Mouse (Mus musculus): Measurements from ENCODE around the gene Resp18. TPM values are rescaled to one million over a fixed set of nuclear protein-coding genes. Genes with fewer than 3 reads are reported as not detected.
A peak's percentile ranks its signal among the peaks of the same experiment; 100 is the strongest.

Gene Resp18
- total RNA-seq, 2 experiments from 2014 or later, result not detected

GRCm38 (mm10) chr1:75283017-75283416 lies 4.8 kb upstream of the Resp18 start:
- no peak for ATAC-seq (replicated peaks; ENCODE audit: low FRiP score, poor library complexity, severe bottlenecking)

- no peak for ATAC-seq (replicated peaks; ENCODE audit: low FRiP score, poor library complexity, severe bottlenecking)
These were observed 723 bp downstream of the Resp18 start for GRCm38 (mm10) chr1:75277195-75278188.

- ATAC-seq (replicated peaks; ENCODE audit: low FRiP score, poor library complexity, severe bottlenecking), result no peak
These were observed 13.9 kb downstream of the Resp18 start, which contains the start of gene Ptprn for GRCm38 (mm10) chr1:75264091-75264880. Ptprn (minus strand) TSS chr1:75264502.

- ATAC-seq (replicated peaks; ENCODE audit: low FRiP score, poor library complexity, severe bottlenecking), result no peak
These were observed 15.0 kb downstream of the Resp18 start for GRCm38 (mm10) chr1:75262969-75263951.

GRCm38 (mm10) chr1:75261278-75261677 lies 16.9 kb downstream of the Resp18 start:
- ATAC-seq (replicated peaks; ENCODE audit: low FRiP score, poor library complexity, severe bottlenecking), result no peak

GRCm38 (mm10) chr1:75255516-75256046 lies 22.6 kb downstream of the Resp18 start:
- no peak for ATAC-seq (replicated peaks; ENCODE audit: low FRiP score, poor library complexity, severe bottlenecking)

- ATAC-seq (replicated peaks; ENCODE audit: low FRiP score, poor library complexity, severe bottlenecking), result no peak
These were observed 23.6 kb downstream of the Resp18 start for GRCm38 (mm10) chr1:75254625-75255013.

GRCm38 (mm10) chr1:75253849-75254624 lies 24.2 kb downstream of the Resp18 start:
- peak; percentile 60 for ATAC-seq (replicated peaks; ENCODE audit: low FRiP score, poor library complexity, severe bottlenecking)

GRCm38 (mm10) chr1:75253029-75253428 lies 25.2 kb downstream of the Resp18 start:
- ATAC-seq (replicated peaks; ENCODE audit: low FRiP score, poor library complexity, severe bottlenecking), result no peak

GRCm38 (mm10) chr1:75252308-75252707 lies 25.9 kb downstream of the Resp18 start:
- no peak for ATAC-seq (replicated peaks; ENCODE audit: low FRiP score, poor library complexity, severe bottlenecking)

GRCm38 (mm10) chr1:75251112-75251970 lies 26.9 kb downstream of the Resp18 start:
- ATAC-seq (replicated peaks; ENCODE audit: low FRiP score, poor library complexity, severe bottlenecking), result peak; percentile 89

GRCm38 (mm10) chr1:75250498-75250897 lies 27.7 kb downstream of the Resp18 start:
- ATAC-seq (replicated peaks; ENCODE audit: low FRiP score, poor library complexity, severe bottlenecking), result no peak

- no peak for ATAC-seq (replicated peaks; ENCODE audit: low FRiP score, poor library complexity, severe bottlenecking)
These were observed 30.0 kb downstream of the Resp18 start for GRCm38 (mm10) chr1:75248041-75248772.

GRCm38 (mm10) chr1:75247071-75247930 lies 30.9 kb downstream of the Resp18 start:
- no peak for ATAC-seq (replicated peaks; ENCODE audit: low FRiP score, poor library complexity, severe bottlenecking)

GRCm38 (mm10) chr1:75244836-75245235 lies 33.4 kb downstream of the Resp18 start:
- ATAC-seq (replicated peaks; ENCODE audit: low FRiP score, poor library complexity, severe bottlenecking), result no peak
